Mouse (Mus musculus): ENCODE data around the gene Hist1h2ag. TPM values are rescaled to one million over a fixed set of nuclear protein-coding genes. Genes with fewer than 3 reads are reported as not detected.

Hist1h2ag gene
- polyA plus RNA-seq, 1 experiment, result 5.0 TPM

GRCm38 (mm10) chr13:22028673-22029460, 13.9 kb downstream of the Hist1h2ag start:
- no peak for TF ChIP-seq POLR2A (IDR thresholded peaks at IDR 0.05; ENCODE audit: borderline replicate concordance, low read depth, low read length)
- TF ChIP-seq CTCF (IDR thresholded peaks at IDR 0.05; ENCODE audit: low read depth, low read length), result peak; percentile 72
- H3K27ac ChIP-seq (ENCODE audit: insufficient read depth, low read depth, low read length), result peak overlapping the region; percentile 65; the same call in 1 of the 2 replicates
- H3K4me1 ChIP-seq (ENCODE audit: control insufficient read depth, insufficient read depth, low read length), result peaks cover under 1% of the 10 kb centered on the region; the same call in 1 of the 2 replicates
- peak overlapping the region; percentile 67 for H3K4me3 ChIP-seq (ENCODE audit: insufficient read depth, low read length)

GRCm38 (mm10) chr13:22026058-22027031, 16.4 kb downstream of the Hist1h2ag start:
- H3K4me3 ChIP-seq (ENCODE audit: insufficient read depth, low read length), result peak overlapping the region; percentile 58
- no peak overlapping the region for H3K27ac ChIP-seq (ENCODE audit: insufficient read depth, low read depth, low read length)
- no peaks in the 10 kb centered on the region for H3K4me1 ChIP-seq (ENCODE audit: control insufficient read depth, insufficient read depth, low read length)
- TF ChIP-seq POLR2A (IDR thresholded peaks at IDR 0.05; ENCODE audit: borderline replicate concordance, low read depth, low read length), result no peak
- no peak for TF ChIP-seq CTCF (IDR thresholded peaks at IDR 0.05; ENCODE audit: low read depth, low read length)

- no peak for TF ChIP-seq POLR2A (IDR thresholded peaks at IDR 0.05; ENCODE audit: borderline replicate concordance, low read depth, low read length)
- no peak for TF ChIP-seq CTCF (IDR thresholded peaks at IDR 0.05; ENCODE audit: low read depth, low read length)
- Histone ChIP-seq H3K27ac (ENCODE audit: insufficient read depth, low read depth, low read length) (no peak overlapping the region), H3K4me1 (ENCODE audit: control insufficient read depth, insufficient read depth, low read length) (peaks cover 4% of the 10 kb centered on the region; the same call in 1 of the 2 replicates), H3K4me3 (ENCODE audit: insufficient read depth, low read length) (peak overlapping the region; percentile 61)
These were observed 20.5 kb downstream of the Hist1h2ag start for GRCm38 (mm10) chr13:22022241-22022640.

- Histone ChIP-seq H3K27ac (ENCODE audit: insufficient read depth, low read depth, low read length) (peak overlapping the region; percentile 13; the same call in 1 of the 2 replicates), H3K4me1 (ENCODE audit: control insufficient read depth, insufficient read depth, low read length) (peaks cover 4% of the 10 kb centered on the region; the same call in 1 of the 2 replicates), H3K4me3 (ENCODE audit: insufficient read depth, low read length) (peak overlapping the region; percentile 61)
- TF ChIP-seq CTCF (IDR thresholded peaks at IDR 0.05; ENCODE audit: low read depth, low read length) (no peak), POLR2A (IDR thresholded peaks at IDR 0.05; ENCODE audit: borderline replicate concordance, low read depth, low read length) (no peak)
These were observed 21.2 kb downstream of the Hist1h2ag start for GRCm38 (mm10) chr13:22021581-22021980.

- Histone ChIP-seq H3K4me1 (ENCODE audit: control insufficient read depth, insufficient read depth, low read length) (peaks cover 4% of the 10 kb centered on the region; the same call in 1 of the 2 replicates), H3K4me3 (ENCODE audit: insufficient read depth, low read length) (peak overlapping the region; percentile 61), H3K27ac (ENCODE audit: insufficient read depth, low read depth, low read length) (0 out of 2 replicates have a peak overlapping the region, but pooled peaks have one; percentile 13)
- TF ChIP-seq POLR2A (IDR thresholded peaks at IDR 0.05; ENCODE audit: borderline replicate concordance, low read depth, low read length) (no peak), CTCF (IDR thresholded peaks at IDR 0.05; ENCODE audit: low read depth, low read length) (no peak)
These were observed 21.8 kb downstream of the Hist1h2ag start for GRCm38 (mm10) chr13:22020901-22021339.

GRCm38 (mm10) chr13:22019934-22020835, 22.6 kb downstream of the Hist1h2ag start:
- H3K4me3 ChIP-seq (ENCODE audit: insufficient read depth, low read length), result peak overlapping the region; percentile 57
- TF ChIP-seq CTCF (IDR thresholded peaks at IDR 0.05; ENCODE audit: low read depth, low read length), result no peak
- TF ChIP-seq POLR2A (IDR thresholded peaks at IDR 0.05; ENCODE audit: borderline replicate concordance, low read depth, low read length), result no peak
- H3K27ac ChIP-seq (ENCODE audit: insufficient read depth, low read depth, low read length), result no peak overlapping the region
- peaks cover 4% of the 10 kb centered on the region; the same call in 1 of the 2 replicates for H3K4me1 ChIP-seq (ENCODE audit: control insufficient read depth, insufficient read depth, low read length)

- no peak for TF ChIP-seq POLR2A (IDR thresholded peaks at IDR 0.05; ENCODE audit: borderline replicate concordance, low read depth, low read length)
- H3K4me3 ChIP-seq (ENCODE audit: insufficient read depth, low read length), result peak overlapping the region; percentile 39
- peaks cover 10% of the 10 kb centered on the region for H3K4me1 ChIP-seq (ENCODE audit: control insufficient read depth, insufficient read depth, low read length)
- H3K27ac ChIP-seq (ENCODE audit: insufficient read depth, low read depth, low read length), result no peak overlapping the region
These were observed 27.0 kb downstream of the Hist1h2ag start for GRCm38 (mm10) chr13:22015479-22016450.

- Histone ChIP-seq H3K27ac (ENCODE audit: insufficient read depth, low read depth, low read length) (no peak overlapping the region), H3K4me3 (ENCODE audit: insufficient read depth, low read length) (peak overlapping the region; percentile 51), H3K4me1 (ENCODE audit: control insufficient read depth, insufficient read depth, low read length) (peaks cover 10% of the 10 kb centered on the region)
- TF ChIP-seq POLR2A (IDR thresholded peaks at IDR 0.05; ENCODE audit: borderline replicate concordance, low read depth, low read length) (no peak), CTCF (IDR thresholded peaks at IDR 0.05; ENCODE audit: low read depth, low read length) (no peak)
These were observed 28.3 kb downstream of the Hist1h2ag start for GRCm38 (mm10) chr13:22014411-22014845.

Data from bone marrow macrophage, adult 2 months (primary cell).